Mouse (Mus musculus) heart, embryonic 12.5 days (tissue): ENCODE measurements at regions not wholly inside any gene's neighbourhood (a gene's known extent, or its start where the extent isn't known, plus 50 kb on each side); places are given as distances from the start of the nearest gene placed in this dataset.

Experiments used
- ATAC-seq: fragments of 200-750 bp; cut with Nextera tagmentation; 2 replicates; pipeline ENCODE4 v1.8.0; 2017; ENCODE audit warnings: moderate TSS enrichment, moderate library complexity; ENCODE audit not compliant: insufficient number of reproducible peaks, low FRiP score
- H3K27ac ChIP-seq: fragments of 300-500 bp; sonication (generic); 2 replicates; pipeline ENCODE4 v1.5.1; 2016; ENCODE audit warnings: mild to moderate bottlenecking, moderate library complexity; ENCODE audit not compliant: poor library complexity, severe bottlenecking
- H3K27me3 ChIP-seq: fragments of 300-500 bp; sonication (generic); replicated peaks from 2 replicates; pipeline ENCODE4 v1.6.1; 2016; ENCODE audit warnings: mild to moderate bottlenecking, moderate library complexity
- H3K36me3 ChIP-seq: fragments of 300-500 bp; sonication (generic); 2 replicates; pipeline ENCODE4 v1.6.1; 2016; ENCODE audit warnings: mild to moderate bottlenecking, moderate library complexity
- H3K4me1 ChIP-seq: fragments of 300-500 bp; sonication (generic); replicated peaks from 2 replicates; pipeline ENCODE4 v1.6.1; 2016; ENCODE audit warnings: mild to moderate bottlenecking
- H3K4me2 ChIP-seq: fragments of 300-500 bp; sonication (generic); 2 replicates; pipeline ENCODE4 v1.6.1; 2016; ENCODE audit warnings: mild to moderate bottlenecking, moderate library complexity
- H3K4me3 ChIP-seq: fragments of 300-500 bp; sonication (generic); 2 replicates; pipeline ENCODE4 v1.5.1; 2016; ENCODE audit warnings: mild to moderate bottlenecking
- H3K9ac ChIP-seq: fragments of 300-500 bp; sonication (generic); 2 replicates; pipeline ENCODE4 v1.6.1; 2016; ENCODE audit warnings: mild to moderate bottlenecking, moderate library complexity
- H3K9me3 ChIP-seq: fragments of 300-500 bp; sonication (generic); replicated peaks from 2 replicates; pipeline ENCODE4 v1.6.1; 2016; ENCODE audit warnings: mild to moderate bottlenecking, moderate library complexity
- WGBS: fragments of 180-500 bp; shearing (Covaris S2); methylation state at CpG from one replicate; pipeline ENCODE4 v1.1.7; 2016; 5-methylcytosine and 5-hydroxymethylcytosine counted together

GRCm38 (mm10) chr19:36229941-36230340 is 110.0 kb upstream of the Ankrd1 start:
- WGBS = 78% methylated on average over 1 of the region's 1 CpGs
- Histone ChIP-seq H3K27me3 (no peaks in the 10 kb centered on the region), H3K36me3 (no peaks in the 10 kb centered on the region), H3K4me2 (no peak overlapping the region), H3K27ac (peak overlapping the region; percentile 3; the same call in 1 of the 2 replicates), H3K4me3 (no peak overlapping the region), H3K9me3 (no peaks in the 10 kb centered on the region), H3K9ac (no peak overlapping the region), H3K4me1 (peaks cover 29% of the 10 kb centered on the region)
- no peak for ATAC-seq

DNA sequence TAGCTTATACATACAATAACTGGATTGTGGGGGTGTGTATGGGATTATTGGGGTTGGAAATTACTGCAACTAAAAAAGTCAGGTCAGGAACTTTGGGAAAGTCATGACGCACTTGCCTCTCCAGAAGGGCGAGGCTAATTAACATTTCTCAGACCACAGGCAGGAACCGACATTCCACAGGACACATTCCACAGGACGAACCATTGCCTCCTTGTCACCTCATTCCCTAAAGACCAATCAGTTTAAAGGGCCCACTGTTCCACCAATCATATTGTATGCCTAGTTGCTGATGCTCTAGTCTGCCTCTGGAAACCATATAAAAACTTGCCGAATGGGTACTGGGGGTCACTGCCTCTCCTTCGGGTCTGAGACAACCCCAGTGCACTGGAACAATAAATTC is 113.0 kb upstream of the Pcgf5 start:
- no peak overlapping the region for H3K4me3 ChIP-seq
- no peak overlapping the region for H3K9ac ChIP-seq
- no peaks in the 10 kb centered on the region for H3K9me3 ChIP-seq
- no peaks in the 10 kb centered on the region for H3K27me3 ChIP-seq
- no peak overlapping the region for H3K27ac ChIP-seq
- H3K36me3 ChIP-seq = no peaks in the 10 kb centered on the region
- H3K4me1 ChIP-seq = peaks cover 20% of the 10 kb centered on the region
- no peak for ATAC-seq
- 63% methylated on average over 6 of the region's 6 CpGs for WGBS
- H3K4me2 ChIP-seq = no peak overlapping the region

GRCm38 (mm10) chr19:36236576-36237345 is 111.3 kb upstream of the Pcgf5 start:
- Histone ChIP-seq H3K4me3 (no peak overlapping the region), H3K27ac (no peak overlapping the region), H3K36me3 (no peaks in the 10 kb centered on the region), H3K4me2 (no peak overlapping the region), H3K9ac (no peak overlapping the region), H3K4me1 (peaks cover 20% of the 10 kb centered on the region), H3K9me3 (no peaks in the 10 kb centered on the region), H3K27me3 (no peaks in the 10 kb centered on the region)
- no peak for ATAC-seq
- WGBS = 35% methylated on average over 7 of the region's 7 CpGs

- no peaks in the 10 kb centered on the region for H3K36me3 ChIP-seq
- H3K27ac ChIP-seq = peak overlapping the region; percentile 33; the same call in 1 of the 2 replicates
- H3K4me1 ChIP-seq = peaks cover 20% of the 10 kb centered on the region
- no peaks in the 10 kb centered on the region for H3K27me3 ChIP-seq
- no peak overlapping the region for H3K4me3 ChIP-seq
- H3K9ac ChIP-seq = no peak overlapping the region
- no peak overlapping the region for H3K4me2 ChIP-seq
- ATAC-seq = no peak
- no peaks in the 10 kb centered on the region for H3K9me3 ChIP-seq
- WGBS = 24% methylated on average over 3 of the region's 3 CpGs
Measured at GRCm38 (mm10) chr19:36237751-36238150, 110.4 kb upstream of the Pcgf5 start.

DNA sequence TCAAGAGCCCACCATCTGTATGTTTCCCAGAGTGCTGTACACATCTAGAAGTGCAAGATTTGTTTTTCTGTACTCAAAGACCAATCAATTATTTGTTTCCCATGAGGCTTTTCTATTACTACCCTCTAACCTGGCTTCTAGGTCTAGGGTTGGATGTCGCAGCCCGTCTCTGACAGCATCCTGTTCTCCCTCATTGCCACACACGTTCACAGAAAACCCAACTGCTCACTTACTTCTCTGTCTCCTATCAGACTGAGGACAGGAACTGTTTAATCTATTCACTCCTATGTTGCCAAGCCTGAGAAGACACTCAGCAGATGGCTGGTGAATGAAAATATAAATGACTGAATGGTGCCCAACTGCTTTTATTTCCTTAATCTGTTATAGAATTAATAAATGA is 109.6 kb upstream of the Pcgf5 start:
- no peak for ATAC-seq
- Histone ChIP-seq H3K27ac (no peak overlapping the region), H3K27me3 (no peaks in the 10 kb centered on the region), H3K4me1 (peaks cover 20% of the 10 kb centered on the region), H3K9ac (no peak overlapping the region), H3K9me3 (no peaks in the 10 kb centered on the region), H3K36me3 (no peaks in the 10 kb centered on the region), H3K4me3 (no peak overlapping the region), H3K4me2 (no peak overlapping the region)
- 48% methylated on average over 3 of the region's 3 CpGs for WGBS

- peaks cover 3% of the 10 kb centered on the region; the same call in 1 of the 2 replicates for H3K9me3 ChIP-seq
- WGBS = 75% methylated on average over 3 of the region's 3 CpGs
- no peaks in the 10 kb centered on the region for H3K36me3 ChIP-seq
- H3K9ac ChIP-seq = no peak overlapping the region
- peaks cover 8% of the 10 kb centered on the region for H3K4me1 ChIP-seq
- no peak overlapping the region for H3K4me3 ChIP-seq
- ATAC-seq = no peak
- no peak overlapping the region for H3K27ac ChIP-seq
- no peaks in the 10 kb centered on the region for H3K27me3 ChIP-seq
- H3K4me2 ChIP-seq = no peak overlapping the region
Measured at GRCm38 (mm10) chr19:36242396-36242795, 105.7 kb upstream of the Pcgf5 start.

- Histone ChIP-seq H3K4me2 (no peak overlapping the region), H3K4me1 (peaks cover 2% of the 10 kb centered on the region), H3K9ac (no peak overlapping the region), H3K36me3 (no peaks in the 10 kb centered on the region), H3K4me3 (no peak overlapping the region), H3K9me3 (peaks cover 7% of the 10 kb centered on the region; the same call in 1 of the 2 replicates), H3K27me3 (no peaks in the 10 kb centered on the region), H3K27ac (no peak overlapping the region)
- 64% methylated on average over 5 of the region's 5 CpGs for WGBS
- ATAC-seq = no peak
Measured at GRCm38 (mm10) chr19:36242946-36243345, 105.2 kb upstream of the Pcgf5 start.

- no peaks in the 10 kb centered on the region for H3K36me3 ChIP-seq
- no peak overlapping the region for H3K4me2 ChIP-seq
- no peak overlapping the region for H3K9ac ChIP-seq
- no peak overlapping the region for H3K4me3 ChIP-seq
- WGBS = 87% methylated on average over 3 of the region's 3 CpGs
- H3K27me3 ChIP-seq = no peaks in the 10 kb centered on the region
- H3K9me3 ChIP-seq = 0 out of 2 replicates have a peak, but pooled peaks cover 3% of the 10 kb centered on the region
- H3K4me1 ChIP-seq = peaks cover 13% of the 10 kb centered on the region
- H3K27ac ChIP-seq = no peak overlapping the region
- no peak for ATAC-seq
Measured at GRCm38 (mm10) chr19:36252522-36252921, 95.6 kb upstream of the Pcgf5 start.

- no peak overlapping the region for H3K9ac ChIP-seq
- peak overlapping the region; percentile 75 for H3K27ac ChIP-seq
- 32% methylated on average over 10 of the region's 10 CpGs for WGBS
- H3K4me2 ChIP-seq = 0 out of 2 replicates have a peak overlapping the region, but pooled peaks have one; percentile 10
- no peaks in the 10 kb centered on the region for H3K27me3 ChIP-seq
- H3K4me1 ChIP-seq = peaks cover 32% of the 10 kb centered on the region
- H3K9me3 ChIP-seq = 0 out of 2 replicates have a peak, but pooled peaks cover 4% of the 10 kb centered on the region
- peak; percentile 71 for ATAC-seq
- no peak overlapping the region for H3K4me3 ChIP-seq
- no peaks in the 10 kb centered on the region for H3K36me3 ChIP-seq
Measured at GRCm38 (mm10) chr19:36257748-36258538, 90.2 kb upstream of the Pcgf5 start.

DNA sequence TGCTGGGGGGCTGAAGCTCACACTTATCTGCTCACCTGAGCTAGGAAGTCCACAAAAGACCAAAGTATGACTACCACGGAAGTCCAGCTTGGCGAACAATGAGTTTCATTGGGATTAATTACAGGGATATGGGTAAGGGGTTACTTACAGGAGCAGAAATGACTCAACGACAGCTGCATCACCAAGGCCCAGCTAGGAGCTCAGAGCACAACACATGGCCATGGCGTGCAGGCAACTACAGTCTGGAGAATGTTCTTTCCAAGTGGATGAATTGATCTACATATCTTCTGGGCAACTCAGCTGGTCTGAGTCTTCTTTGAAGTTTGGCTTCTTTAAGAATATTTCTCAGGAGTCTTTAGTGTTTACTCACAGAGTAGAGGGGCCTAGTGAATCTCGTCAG is 86.3 kb upstream of the Pcgf5 start:
- Histone ChIP-seq H3K9ac (no peak overlapping the region), H3K27ac (no peak overlapping the region), H3K4me1 (peaks cover 48% of the 10 kb centered on the region), H3K27me3 (no peaks in the 10 kb centered on the region), H3K4me3 (no peak overlapping the region), H3K9me3 (0 out of 2 replicates have a peak, but pooled peaks cover 4% of the 10 kb centered on the region), H3K4me2 (no peak overlapping the region), H3K36me3 (no peaks in the 10 kb centered on the region)
- no peak for ATAC-seq
- WGBS = 84% methylated on average over 5 of the region's 5 CpGs

GRCm38 (mm10) chr19:36263923-36264322 is 84.2 kb upstream of the Pcgf5 start:
- Histone ChIP-seq H3K4me3 (no peak overlapping the region), H3K27ac (peak overlapping the region; percentile 72), H3K36me3 (no peaks in the 10 kb centered on the region), H3K4me1 (peaks cover 35% of the 10 kb centered on the region), H3K27me3 (no peaks in the 10 kb centered on the region), H3K9ac (no peak overlapping the region), H3K9me3 (0 out of 2 replicates have a peak, but pooled peaks cover 4% of the 10 kb centered on the region), H3K4me2 (no peak overlapping the region)
- 58% methylated on average over 4 of the region's 4 CpGs for WGBS
- no peak for ATAC-seq
